Mouse (Mus musculus): ENCODE measurements around the gene Adi1. TPM values are rescaled to one million over a fixed set of nuclear protein-coding genes. Genes with fewer than 3 reads are reported as not detected.

The Adi1 gene
- 52.7 TPM for polyA plus RNA-seq (2017; shearing (Covaris generic))

DNA sequence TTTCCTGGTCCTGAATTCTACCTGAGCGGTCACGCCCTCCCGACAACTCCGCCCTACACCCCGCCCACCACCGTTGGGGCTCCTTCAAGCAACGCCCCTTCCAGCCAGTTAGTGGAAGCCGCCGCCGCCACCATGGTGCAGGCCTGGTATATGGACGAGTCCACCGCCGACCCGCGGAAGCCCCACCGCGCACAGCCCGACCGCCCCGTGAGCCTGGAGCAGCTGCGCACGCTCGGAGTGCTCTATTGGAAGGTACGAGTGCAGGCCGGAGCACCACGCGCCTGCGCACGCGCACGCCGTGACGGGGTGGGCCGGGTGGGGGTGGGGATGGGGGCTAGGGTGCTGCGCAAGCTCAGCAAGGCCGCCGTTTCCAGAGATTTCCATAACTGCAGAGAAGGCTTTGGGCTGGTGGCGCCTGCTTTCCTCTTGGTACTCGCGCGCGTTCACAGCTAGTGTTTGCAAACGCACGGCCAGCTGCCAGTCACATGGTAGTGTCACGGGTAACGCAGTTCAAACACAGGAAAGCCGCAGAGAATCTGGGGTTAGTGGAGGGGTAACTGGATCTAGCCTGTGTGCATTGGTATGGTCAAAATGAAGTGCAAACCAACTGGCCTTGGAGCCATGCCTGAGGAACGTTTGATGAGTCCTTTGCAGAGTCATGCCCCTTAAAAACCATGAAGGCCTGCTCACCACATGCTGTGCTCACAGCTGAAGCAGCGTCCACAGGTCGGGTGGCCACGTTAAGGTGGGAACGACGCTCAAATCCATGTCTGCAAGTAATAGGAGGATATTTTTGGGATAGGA is at the start of gene Adi1:
Gene Adi1, plus strand, starts transcription at position 111 of the 804 bp plus-strand sequence.

GRCm38 (mm10) chr12:28635535-28636476 is 39.2 kb upstream of the Adi1 start, which contains the start of gene Rps7:
TSS of gene Rps7 (minus strand) at chr12:28635953.

DNA sequence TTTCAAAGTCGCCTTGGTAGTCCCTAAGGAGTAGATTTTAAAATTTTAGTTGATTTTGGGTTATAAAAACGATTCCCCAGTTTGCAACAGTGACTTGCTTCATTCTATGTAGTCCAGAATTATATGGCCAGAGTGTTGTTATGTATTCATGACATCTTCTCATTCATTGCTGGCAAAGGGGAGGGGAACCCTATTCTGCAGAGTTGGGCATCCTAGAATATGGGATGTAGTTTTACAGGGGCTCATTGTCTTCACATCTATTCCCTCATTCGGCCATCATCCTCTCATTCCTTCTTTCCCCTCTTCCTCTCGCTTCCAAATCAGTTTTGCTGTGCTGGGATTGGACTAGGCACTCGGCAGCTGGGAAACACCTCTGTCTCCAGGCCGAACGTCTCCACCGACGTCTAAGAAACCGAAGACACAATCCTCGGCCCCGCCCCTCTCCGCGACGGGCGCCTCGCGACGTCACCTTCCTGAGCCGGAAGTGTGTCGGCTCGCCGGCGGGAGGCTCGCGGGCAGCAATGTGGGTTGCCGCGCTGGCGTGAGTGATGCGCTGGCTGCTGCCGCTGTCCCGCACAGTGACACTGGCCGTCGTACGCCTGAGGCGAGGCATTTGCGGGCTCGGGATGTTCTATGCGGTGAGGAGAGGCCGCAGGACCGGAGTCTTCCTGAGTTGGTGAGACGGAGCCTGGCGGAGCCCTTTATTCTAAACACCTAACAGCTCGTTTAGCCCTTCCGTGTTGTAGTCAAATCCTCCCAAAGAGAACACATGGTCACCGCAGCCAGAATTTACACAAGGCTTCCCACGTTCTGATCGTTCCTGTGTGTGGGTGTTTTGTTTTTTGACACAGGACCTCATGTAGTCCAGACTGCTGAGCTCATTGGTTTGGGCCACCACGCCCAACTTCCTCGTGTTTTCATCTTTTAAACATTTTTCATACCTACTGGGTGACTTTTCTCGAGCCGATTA is 25.6 kb upstream of the Adi1 start, which contains the start of gene Rnaseh1:
Gene Rnaseh1, plus strand, starts transcription at position 462 of the 970 bp plus-strand sequence.

Other genes starting within 250 kb of the Adi1 start
- not detected for gene Dcdc2c, start 122.8 kb upstream of the Adi1 start, polyA plus RNA-seq (2017; shearing (Covaris generic))
- gene Allc, start 92.7 kb upstream of the Adi1 start, polyA plus RNA-seq (2017; shearing (Covaris generic)) = not detected
- not detected for gene Colec11, start 51.9 kb upstream of the Adi1 start, polyA plus RNA-seq (2017; shearing (Covaris generic))
- 950 TPM for gene Rps7, start 39.3 kb upstream of the Adi1 start, polyA plus RNA-seq (2017; shearing (Covaris generic))
- 30.0 TPM for gene Rnaseh1, start 25.6 kb upstream of the Adi1 start, polyA plus RNA-seq (2017; shearing (Covaris generic))
- gene Trappc12, start 75.2 kb downstream of the Adi1 start, polyA plus RNA-seq (2017; shearing (Covaris generic)) = 60.7 TPM
- 37.5 TPM for gene Eipr1, start 76.6 kb downstream of the Adi1 start, polyA plus RNA-seq (2017; shearing (Covaris generic))